Mouse (Mus musculus) ES-E14 (cell line): ENCODE results near the gene Srek1ip1. TPM values are rescaled to one million over a fixed set of nuclear protein-coding genes. Genes with fewer than 3 reads are reported as not detected.

Experiments
- DNase-seq: peaks from one replicate; pipeline ENCODE4 v3.0.0-alpha.2; 2013; ENCODE audit warnings: low read depth, low spot score
- H3K27ac ChIP-seq: 2 replicates; pipeline ENCODE4 v1.5.1; 2012; ENCODE audit warnings: low read depth, mild to moderate bottlenecking, low read length, moderate library complexity, mixed read lengths; ENCODE audit not compliant: poor library complexity, insufficient read depth, severe bottlenecking
- H3K36me3 ChIP-seq: 2 replicates; pipeline ENCODE4 v1.6.1; 2012; ENCODE audit warnings: mild to moderate bottlenecking, low read length, moderate library complexity, mixed read lengths; ENCODE audit not compliant: control insufficient read depth, poor library complexity, insufficient read depth, severe bottlenecking
- H3K4me1 ChIP-seq, 2 experiments: fragments of 150-350 bp in 1 of 2; sonication (generic) in 1 of 2; 2 replicates each; pipeline ENCODE4 v1.6.1; 2012; ENCODE audit warnings: low read length in 2 of 2, mild to moderate bottlenecking in 1 of 2, mixed read lengths in 1 of 2; ENCODE audit not compliant: control insufficient read depth in 2 of 2, insufficient read depth in 2 of 2, poor library complexity in 1 of 2
- H3K4me3 ChIP-seq, 2 experiments: fragments of 150-350 bp in 1 of 2; sonication (generic) in 1 of 2; 2 replicates each; pipeline ENCODE4 v1.5.1; 2012; ENCODE audit warnings: low read length in 2 of 2, low read depth in 1 of 2, mild to moderate bottlenecking in 1 of 2, mixed read lengths in 1 of 2; ENCODE audit not compliant: insufficient read depth in 1 of 2, poor library complexity in 1 of 2, severe bottlenecking in 1 of 2
- H3K9ac ChIP-seq: 2 replicates; pipeline ENCODE4 v1.6.1; 2012; ENCODE audit warnings: low read depth, mild to moderate bottlenecking, low read length, mixed read lengths; ENCODE audit not compliant: poor library complexity, insufficient read depth, severe bottlenecking
- H3K9me3 ChIP-seq: fragments of 150-350 bp; sonication (generic); 2 replicates; pipeline ENCODE4 v1.6.1; 2012; ENCODE audit warnings: low read depth, mild to moderate bottlenecking, low read length; ENCODE audit not compliant: control insufficient read depth, insufficient read depth
- CHD2 ChIP-seq: IDR thresholded peaks from 2 replicates; pipeline ENCODE4 v1.6.1; 2014; ENCODE audit warnings: mild to moderate bottlenecking, low read depth, low read length, inconsistent platforms
- HCFC1 ChIP-seq: IDR thresholded peaks from 2 replicates; pipeline ENCODE4 v1.6.1; 2012; ENCODE audit warnings: low read length, inconsistent platforms, borderline replicate concordance; ENCODE audit not compliant: insufficient read depth
- MAFK ChIP-seq: IDR thresholded peaks from 2 replicates; pipeline ENCODE4 v1.6.1; 2014; ENCODE audit warnings: mild to moderate bottlenecking, low read depth, low read length, inconsistent platforms; ENCODE audit not compliant: insufficient read depth
- ZC3H11A ChIP-seq: IDR thresholded peaks from 2 replicates; pipeline ENCODE4 v1.6.1; 2012; ENCODE audit warnings: low read depth, mild to moderate bottlenecking, inconsistent platforms, low read length, borderline replicate concordance
- ZNF384 ChIP-seq: IDR thresholded peaks from 2 replicates; pipeline ENCODE4 v1.6.1; 2012; ENCODE audit warnings: low read depth, low read length, inconsistent platforms
- in situ Hi-C, 2 experiments: fragments of 600-800 bp; cut with MboI; formaldehyde crosslinking; loops; one replicate each; pipeline ENCODE4 v1.15.1; 2025; ENCODE audit warnings: low sequenced_read_pairs in 2 of 2, inconsistent platforms in 1 of 2; ENCODE audit not compliant: unreplicated experiment in 2 of 2
- total RNA-seq: library from RNA; depleted of rRNA; stranded (reverse); fragments of 300-350 nt; gene quantifications from 2 replicates; pipeline ENCODE4 v1.2.3, GENCODE M21; 2012

The Srek1ip1 gene
- total RNA-seq, 1 experiment: 5.9 TPM

- Histone ChIP-seq H3K4me3 (no peak overlapping the region), H3K4me1 (0 out of 4 replicates have a peak, but pooled peaks cover 0 to 2% of the 10 kb centered on the region in 2 experiments), H3K9ac (no peak overlapping the region), H3K36me3 (peaks cover 3% of the 10 kb centered on the region; the same call in 1 of the 2 replicates), H3K9me3 (no peaks in the 10 kb centered on the region), H3K27ac (no peak overlapping the region)
- no peak for DNase-seq
- TF ChIP-seq ZC3H11A (no peak), CHD2 (no peak), ZNF384 (peak; percentile 54), MAFK (peak; percentile 59; the same call in 1 of the 2 replicates)
- in situ Hi-C loops: no loop called here
Observed at GRCm38 (mm10) chr13:104843295-104844089, 51.2 kb downstream of the Srek1ip1 start.

- DNase-seq: no peak
- Histone ChIP-seq H3K4me1 (no peaks in the 10 kb centered on the region), H3K4me3 (no peak overlapping the region), H3K9ac (no peak overlapping the region), H3K9me3 (no peaks in the 10 kb centered on the region), H3K27ac (no peak overlapping the region), H3K36me3 (no peaks in the 10 kb centered on the region)
- TF ChIP-seq CHD2 (no peak), ZC3H11A (no peak), ZNF384 (no peak), HCFC1 (no peak), MAFK (no peak)
- in situ Hi-C loops: no loop called here
Observed at GRCm38 (mm10) chr13:104853645-104854044, 61.4 kb downstream of the Srek1ip1 start.

GRCm38 (mm10) chr13:104863127-104863979, 71.1 kb downstream of the Srek1ip1 start, which contains the start of gene Shisal2b:
Gene Shisal2b, minus strand, starts transcription at chr13:104863893.
- TF ChIP-seq HCFC1: no peak
- TF ChIP-seq MAFK: no peak
- no peak for TF ChIP-seq ZC3H11A
- TF ChIP-seq CHD2: no peak
- no peak for TF ChIP-seq ZNF384
- in situ Hi-C loops: no loop called here
- peak within 1 kb of the TSS; percentile 49 to 58 for H3K4me3 ChIP-seq
- H3K36me3 ChIP-seq: no peaks in the 10 kb centered on the region
- H3K9me3 ChIP-seq: no peaks in the 10 kb centered on the region
- no peak for DNase-seq
- H3K4me1 ChIP-seq: no peaks in the 10 kb centered on the region; a peak in 1 of 4 replicates
- no peak within 1 kb of the TSS for H3K27ac ChIP-seq
- peak within 1 kb of the TSS; percentile 41 for H3K9ac ChIP-seq

GRCm38 (mm10) chr13:104866726-104867125, 74.4 kb downstream of the Srek1ip1 start:
- Histone ChIP-seq H3K27ac (no peak overlapping the region), H3K4me3 (no peak overlapping the region), H3K9me3 (no peaks in the 10 kb centered on the region), H3K36me3 (no peaks in the 10 kb centered on the region), H3K4me1 (no peaks in the 10 kb centered on the region; a peak in 1 of 4 replicates), H3K9ac (no peak overlapping the region)
- TF ChIP-seq ZNF384: no peak
- no peak for TF ChIP-seq ZC3H11A
- no peak for TF ChIP-seq MAFK
- in situ Hi-C loops: no loop called here
- no peak for DNase-seq
